ENCODE assay signal across 9 mouse cellular contexts in the genomic region with DNA sequence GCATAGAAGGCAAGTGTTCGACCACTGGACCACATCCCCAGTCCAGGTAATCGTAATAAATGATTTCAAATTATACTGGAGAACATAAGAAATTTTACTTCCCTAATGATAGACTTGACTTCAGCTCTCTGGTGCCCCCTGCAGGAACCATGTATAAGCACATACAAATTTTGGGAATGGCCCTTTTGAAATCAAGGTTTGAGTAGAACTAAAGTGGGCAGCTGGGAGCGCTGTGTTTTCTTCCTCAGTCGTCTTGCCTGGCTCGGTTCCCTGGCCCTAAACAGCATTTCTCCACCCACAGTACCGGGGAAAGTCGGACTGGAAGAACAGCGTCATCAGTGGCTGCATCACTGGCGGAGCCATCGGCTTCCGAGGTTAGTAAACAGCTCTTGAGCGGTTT. TPM values are rescaled to one million over a fixed set of nuclear protein-coding genes. Genes with fewer than 3 reads are reported as not detected.
DNase-seq lines count a peak whose midpoint lies in the region; TF ChIP-seq lines count a peak whose summit lies in the region.
"Had no signal": no experiment of that assay in that cellular context is flagged by ENCODE, and none has a peak within 500 bp of the region (broad histone marks: within the 10 kb centered on the region; RNA-seq: fewer than 3 reads in every experiment).

No protein-coding gene starts in this region.

- intact Hi-C loops in gastrocnemius, adult 2 months (cut with DNase I) = loop anchor here (2.0 to 10.0 kb wide), 2 partner anchors 44 to 636 kb away; no protein-coding TSS in a partner anchor
- intact Hi-C loops in gastrocnemius, postnatal 36 days (cut with DNase I) = no loop called here

- peak; percentile 63 for DNase-seq in gastrocnemius, adult 2 months
- DNase-seq in gastrocnemius, postnatal 36 days = no peak
- peak; percentile 59 for DNase-seq in urinary bladder, postnatal 14 days (ENCODE audit: low spot score)
- DNase-seq in urinary bladder, postnatal 4 days (ENCODE audit: low spot score in 2 of 2) = no peak
- peak; percentile 62 for DNase-seq in cerebellum, adult 8-10 months
- DNase-seq in induced T-regulatory cell, adult 2 months (ENCODE audit: low read depth) = peak; percentile 87
- peak; percentile 78 for DNase-seq in mesoderm, embryonic 11.5 days (ENCODE audit: low read depth, low spot score)
- DNase-seq in thymus, postnatal 36 days = peak; percentile 35 to 37

- H3K4me3 ChIP-seq in gastrocnemius, adult 2 months = no peak overlapping the region
- H3K4me3 ChIP-seq: embryonic facial prominence, embryonic 12.5 days had no signal

- H3K27ac ChIP-seq in gastrocnemius, adult 2 months = no peak overlapping the region
- H3K27ac ChIP-seq: embryonic facial prominence, embryonic 12.5 days had no signal

- TF ChIP-seq CTCF in gastrocnemius, adult 2 months (IDR thresholded peaks at IDR 0.05) = peak; percentile 74

RNA-seq across cellular contexts. Expression of gene Timm22, which starts 4.1 kb away (rescaled TPM):
- total RNA-seq in gastrocnemius, adult 2 months (2021) = 10 to 100 TPM; 29.0 to 45.0 TPM
- 10 to 100 TPM; 34.3 to 36.2 TPM for total RNA-seq in gastrocnemius, postnatal 36 days (2021)

RNA-seq across cellular contexts. Expression of gene Nxn, which starts 11.9 kb away (rescaled TPM):
- total RNA-seq in gastrocnemius, adult 2 months (2021) = 10 to 100 TPM; 42.0 to 49.3 TPM
- 10 to 100 TPM; 26.3 to 37.3 TPM for total RNA-seq in gastrocnemius, postnatal 36 days (2021)

Comparison
In these comparisons a context has a peak if more than half of its experiments do, and no peak if none do; other contexts are left out.
1. DNase-seq: peak in gastrocnemius, adult 2 months (single experiment), urinary bladder, postnatal 14 days (single experiment), cerebellum, adult 8-10 months (single experiment), induced T-regulatory cell, adult 2 months (single experiment), mesoderm, embryonic 11.5 days (single experiment) and thymus, postnatal 36 days (2 of 2); none in gastrocnemius, postnatal 36 days (0 of 2) and urinary bladder, postnatal 4 days (0 of 2).